Mouse (Mus musculus): ENCODE measurements around the gene Shb. TPM values are rescaled to one million over a fixed set of nuclear protein-coding genes. Genes with fewer than 3 reads are reported as not detected.

Gene Shb
- total and polyA plus RNA-seq, 2 experiments = 17.1 to 42.1 TPM

- Histone ChIP-seq H3K27ac (replicated peaks; ENCODE audit: insufficient read depth, low read depth, low read length) (0 out of 2 replicates have a peak overlapping the region, but pooled peaks have one; percentile 46), H3K79me2 (ENCODE audit: control insufficient read depth, insufficient read depth, low read length) (peaks cover 73% of the 10 kb centered on the region), H3K27me3 (ENCODE audit: control insufficient read depth, insufficient read depth, low read length) (no peaks in the 10 kb centered on the region), H3K4me1 (ENCODE audit: control insufficient read depth, insufficient read depth, low read length) (peaks cover 66% of the 10 kb centered on the region), H3K9ac (ENCODE audit: low read depth, low read length) (no peak overlapping the region), H3K4me3 (ENCODE audit: insufficient read depth, low read depth, low read length) (no peak overlapping the region), H3K36me3 (ENCODE audit: control insufficient read depth, insufficient read depth, low read length) (no peaks in the 10 kb centered on the region)
- 79% methylated on average over 9 of the region's 9 CpGs for WGBS
- DNase-seq (ENCODE audit: extremely low read depth, low read depth, low spot score) = no peak
- TF ChIP-seq POLR2A (IDR thresholded peaks at IDR 0.05; ENCODE audit: extremely low read depth, insufficient read depth, low read length) = no peak
- no peak for TF ChIP-seq CTCF (IDR thresholded peaks at IDR 0.05; ENCODE audit: low read depth, low read length)
These were observed 25.2 kb downstream of the Shb start for GRCm38 (mm10) chr4:45507039-45507438.

GRCm38 (mm10) chr4:45506613-45507012 is 25.7 kb downstream of the Shb start:
- no peak for DNase-seq (ENCODE audit: extremely low read depth, low read depth, low spot score)
- Histone ChIP-seq H3K36me3 (ENCODE audit: control insufficient read depth, insufficient read depth, low read length) (no peaks in the 10 kb centered on the region), H3K79me2 (ENCODE audit: control insufficient read depth, insufficient read depth, low read length) (peaks cover 75% of the 10 kb centered on the region), H3K9ac (ENCODE audit: low read depth, low read length) (no peak overlapping the region), H3K27ac (replicated peaks; ENCODE audit: insufficient read depth, low read depth, low read length) (peak overlapping the region; percentile 46; the same call in 1 of the 2 replicates), H3K4me3 (ENCODE audit: insufficient read depth, low read depth, low read length) (no peak overlapping the region), H3K27me3 (ENCODE audit: control insufficient read depth, insufficient read depth, low read length) (no peaks in the 10 kb centered on the region), H3K4me1 (ENCODE audit: control insufficient read depth, insufficient read depth, low read length) (peaks cover 69% of the 10 kb centered on the region)
- TF ChIP-seq CTCF (IDR thresholded peaks at IDR 0.05; ENCODE audit: low read depth, low read length) (no peak), POLR2A (IDR thresholded peaks at IDR 0.05; ENCODE audit: extremely low read depth, insufficient read depth, low read length) (no peak)
- 48% methylated on average over 5 of the region's 5 CpGs for WGBS

GRCm38 (mm10) chr4:45505671-45506070 is 26.6 kb downstream of the Shb start:
- Histone ChIP-seq H3K79me2 (ENCODE audit: control insufficient read depth, insufficient read depth, low read length) (peaks cover 72% of the 10 kb centered on the region), H3K36me3 (ENCODE audit: control insufficient read depth, insufficient read depth, low read length) (no peaks in the 10 kb centered on the region), H3K27me3 (ENCODE audit: control insufficient read depth, insufficient read depth, low read length) (no peaks in the 10 kb centered on the region), H3K4me1 (ENCODE audit: control insufficient read depth, insufficient read depth, low read length) (peaks cover 72% of the 10 kb centered on the region), H3K27ac (replicated peaks; ENCODE audit: insufficient read depth, low read depth, low read length) (peak overlapping the region; percentile 46), H3K4me3 (ENCODE audit: insufficient read depth, low read depth, low read length) (no peak overlapping the region), H3K9ac (ENCODE audit: low read depth, low read length) (peak overlapping the region; percentile 16; the same call in 1 of the 2 replicates)
- TF ChIP-seq CTCF (IDR thresholded peaks at IDR 0.05; ENCODE audit: low read depth, low read length) = no peak
- TF ChIP-seq POLR2A (IDR thresholded peaks at IDR 0.05; ENCODE audit: extremely low read depth, insufficient read depth, low read length) = no peak
- WGBS = 46% methylated on average over 2 of the region's 2 CpGs
- DNase-seq (ENCODE audit: extremely low read depth, low read depth, low spot score) = peak; percentile 87

GRCm38 (mm10) chr4:45505191-45505590 is 27.1 kb downstream of the Shb start:
- Histone ChIP-seq H3K27me3 (ENCODE audit: control insufficient read depth, insufficient read depth, low read length) (no peaks in the 10 kb centered on the region), H3K9ac (ENCODE audit: low read depth, low read length) (no peak overlapping the region), H3K27ac (replicated peaks; ENCODE audit: insufficient read depth, low read depth, low read length) (peak overlapping the region; percentile 46), H3K4me3 (ENCODE audit: insufficient read depth, low read depth, low read length) (no peak overlapping the region), H3K79me2 (ENCODE audit: control insufficient read depth, insufficient read depth, low read length) (peaks cover 75% of the 10 kb centered on the region), H3K4me1 (ENCODE audit: control insufficient read depth, insufficient read depth, low read length) (peaks cover 74% of the 10 kb centered on the region), H3K36me3 (ENCODE audit: control insufficient read depth, insufficient read depth, low read length) (no peaks in the 10 kb centered on the region)
- TF ChIP-seq CTCF (IDR thresholded peaks at IDR 0.05; ENCODE audit: low read depth, low read length) = no peak
- TF ChIP-seq POLR2A (IDR thresholded peaks at IDR 0.05; ENCODE audit: extremely low read depth, insufficient read depth, low read length) = no peak
- 55% methylated on average over 6 of the region's 6 CpGs for WGBS
- peak; percentile 74 for DNase-seq (ENCODE audit: extremely low read depth, low read depth, low spot score)

GRCm38 (mm10) chr4:45503816-45504215 is 28.5 kb downstream of the Shb start:
- H3K27me3 ChIP-seq (ENCODE audit: control insufficient read depth, insufficient read depth, low read length) = no peaks in the 10 kb centered on the region
- peaks cover 67% of the 10 kb centered on the region for H3K79me2 ChIP-seq (ENCODE audit: control insufficient read depth, insufficient read depth, low read length)
- H3K27ac ChIP-seq (replicated peaks; ENCODE audit: insufficient read depth, low read depth, low read length) = peak overlapping the region; percentile 57
- no peak overlapping the region for H3K4me3 ChIP-seq (ENCODE audit: insufficient read depth, low read depth, low read length)
- 26% methylated on average over 3 of the region's 3 CpGs for WGBS
- peaks cover 75% of the 10 kb centered on the region for H3K4me1 ChIP-seq (ENCODE audit: control insufficient read depth, insufficient read depth, low read length)
- no peaks in the 10 kb centered on the region for H3K36me3 ChIP-seq (ENCODE audit: control insufficient read depth, insufficient read depth, low read length)
- no peak overlapping the region for H3K9ac ChIP-seq (ENCODE audit: low read depth, low read length)
- peak; percentile 73 for DNase-seq (ENCODE audit: extremely low read depth, low read depth, low spot score)
- no peak for TF ChIP-seq CTCF (IDR thresholded peaks at IDR 0.05; ENCODE audit: low read depth, low read length)
- TF ChIP-seq POLR2A (IDR thresholded peaks at IDR 0.05; ENCODE audit: extremely low read depth, insufficient read depth, low read length) = no peak

- TF ChIP-seq CTCF (IDR thresholded peaks at IDR 0.05; ENCODE audit: low read depth, low read length) (no peak), POLR2A (IDR thresholded peaks at IDR 0.05; ENCODE audit: extremely low read depth, insufficient read depth, low read length) (no peak)
- 79% methylated on average over 6 of the region's 6 CpGs for WGBS
- no peak overlapping the region for H3K4me3 ChIP-seq (ENCODE audit: insufficient read depth, low read depth, low read length)
- no peaks in the 10 kb centered on the region for H3K36me3 ChIP-seq (ENCODE audit: control insufficient read depth, insufficient read depth, low read length)
- DNase-seq (ENCODE audit: extremely low read depth, low read depth, low spot score) = no peak
- peaks cover 73% of the 10 kb centered on the region for H3K4me1 ChIP-seq (ENCODE audit: control insufficient read depth, insufficient read depth, low read length)
- peaks cover 68% of the 10 kb centered on the region; the same call in 1 of the 2 replicates for H3K79me2 ChIP-seq (ENCODE audit: control insufficient read depth, insufficient read depth, low read length)
- H3K27ac ChIP-seq (replicated peaks; ENCODE audit: insufficient read depth, low read depth, low read length) = peak overlapping the region; percentile 17; the same call in 1 of the 2 replicates
- no peaks in the 10 kb centered on the region for H3K27me3 ChIP-seq (ENCODE audit: control insufficient read depth, insufficient read depth, low read length)
- H3K9ac ChIP-seq (ENCODE audit: low read depth, low read length) = no peak overlapping the region
These were observed 28.9 kb downstream of the Shb start for GRCm38 (mm10) chr4:45503380-45503779.

Measured in liver, adult 2 months (tissue).